Mouse (Mus musculus): Measurements from ENCODE around the gene Eif2ak4.

DNA sequence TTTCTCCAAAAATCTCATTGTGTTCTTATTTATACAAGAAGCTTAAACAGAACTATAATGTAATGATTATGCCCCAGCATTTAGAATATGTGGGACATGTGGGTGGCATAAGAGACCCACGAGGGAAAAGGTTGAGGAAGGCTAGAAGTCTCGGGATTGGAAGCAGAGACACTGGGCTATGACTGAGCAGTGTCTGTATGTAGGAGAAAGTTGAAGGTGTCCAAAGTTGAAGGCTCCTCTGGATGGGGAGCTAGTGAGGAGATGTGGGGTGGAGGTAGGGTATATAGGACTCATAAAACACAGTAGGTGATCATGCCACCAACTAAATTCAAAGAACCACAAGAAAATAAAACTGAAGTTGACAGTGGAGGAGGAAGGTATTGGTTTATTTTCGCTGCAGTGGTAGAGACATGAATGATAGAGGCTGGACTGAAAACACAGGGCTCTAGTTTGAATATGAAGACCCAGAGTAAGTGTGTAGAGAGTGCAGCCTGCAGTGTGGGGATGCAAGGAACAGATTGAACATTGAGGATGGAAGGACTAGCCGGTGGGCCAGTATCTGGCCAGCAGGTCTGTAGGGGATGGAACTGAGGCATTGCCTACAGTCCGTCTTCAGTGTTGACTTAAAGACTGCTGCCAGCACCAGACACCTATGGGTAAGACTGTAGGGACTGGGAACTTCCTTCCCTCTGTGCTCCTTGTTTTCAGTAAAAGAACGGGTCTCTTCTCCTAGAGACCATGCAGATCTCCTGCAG, 27.4 kb downstream of the Eif2ak4 start:
- TF ChIP-seq CTCF (conservative IDR thresholded peaks at IDR 0.05; ENCODE audit: low read length) (no peak), POU5F1 (IDR thresholded peaks at IDR 0.05; ENCODE audit: borderline replicate concordance, low read length) (no peak), NANOG (IDR thresholded peaks at IDR 0.05; ENCODE audit: borderline replicate concordance, low read length) (no peak)
